Mouse (Mus musculus) liver, adult 2 months (tissue): ENCODE data around the gene Mapk8ip3. TPM values are rescaled to one million over a fixed set of nuclear protein-coding genes. Genes with fewer than 3 reads are reported as not detected.
A peak's percentile ranks its signal among the peaks of the same experiment; 100 is the strongest.

Experiments
- DNase-seq: peaks from one replicate; pipeline ENCODE4 v3.0.0-alpha.2; 2011; ENCODE audit warnings: low read depth, low spot score; ENCODE audit errors: extremely low read depth
- H3K27ac ChIP-seq: fragments of 200-500 bp; replicated peaks from 2 replicates; pipeline ENCODE4 v1.5.1; 2012; ENCODE audit warnings: low read depth, mild to moderate bottlenecking, control low read depth, inconsistent platforms, low read length; ENCODE audit not compliant: insufficient read depth
- H3K27me3 ChIP-seq: fragments of 200-500 bp; 2 replicates; pipeline ENCODE4 v1.6.1; 2012; ENCODE audit warnings: mild to moderate bottlenecking, moderate library complexity, low read length, inconsistent platforms; ENCODE audit not compliant: control insufficient read depth, insufficient read depth
- H3K36me3 ChIP-seq: fragments of 200-500 bp; 2 replicates; pipeline ENCODE4 v1.6.1; 2012; ENCODE audit warnings: low read length, inconsistent platforms; ENCODE audit not compliant: control insufficient read depth, insufficient read depth
- H3K4me1 ChIP-seq: fragments of 200-500 bp; 2 replicates; pipeline ENCODE4 v1.6.1; 2011; ENCODE audit warnings: low read length; ENCODE audit not compliant: control insufficient read depth, insufficient read depth
- H3K4me3 ChIP-seq: fragments of 200-500 bp; 2 replicates; pipeline ENCODE4 v1.5.1; 2011; ENCODE audit warnings: low read depth, mild to moderate bottlenecking, control low read depth, low read length, moderate library complexity; ENCODE audit not compliant: insufficient read depth
- H3K79me2 ChIP-seq: fragments of 200-500 bp; 2 replicates; pipeline ENCODE4 v1.6.1; 2012; ENCODE audit warnings: inconsistent platforms, mild to moderate bottlenecking, low read length, moderate library complexity; ENCODE audit not compliant: control insufficient read depth, insufficient read depth
- H3K9ac ChIP-seq: fragments of 200-500 bp; 2 replicates; pipeline ENCODE4 v1.6.1; 2012; ENCODE audit warnings: low read depth, mild to moderate bottlenecking, control low read depth, inconsistent platforms, low read length
- CTCF ChIP-seq: fragments of 200-500 bp; IDR thresholded peaks from 2 replicates; pipeline ENCODE4 v1.5.1; 2011; ENCODE audit warnings: low read depth, low read length, control low read depth
- POLR2A ChIP-seq: fragments of 200-500 bp; IDR thresholded peaks from 2 replicates; pipeline ENCODE4 v1.6.1; 2011; ENCODE audit warnings: low read length, control low read depth; ENCODE audit not compliant: insufficient read depth; ENCODE audit errors: extremely low read depth
- WGBS: fragments of 180-500 bp; shearing (Covaris S2); methylation state at CpG from one replicate; pipeline ENCODE4 v1.1.7; 2018; 5-methylcytosine and 5-hydroxymethylcytosine counted together
- polyA plus RNA-seq: library from polyadenylated mRNA; depleted of rRNA; stranded (reverse); fragments of >200 nt; gene quantifications from 2 replicates; pipeline ENCODE4 v1.2.3, GENCODE M21; 2012
- total RNA-seq: library from RNA; depleted of rRNA; stranded (reverse); fragments of >200 nt; gene quantifications from 2 replicates; pipeline ENCODE4 v1.2.3, GENCODE M21; 2014

Gene Mapk8ip3
- total and polyA plus RNA-seq, 2 experiments, result 11.7 to 51.4 TPM

GRCm38 (mm10) chr17:24891321-24891720, 45.5 kb downstream of the Mapk8ip3 start:
- WGBS, result 80% methylated on average over 13 of the region's 13 CpGs
- peaks cover 28% of the 10 kb centered on the region for H3K4me1 ChIP-seq
- no peak overlapping the region for H3K27ac ChIP-seq
- DNase-seq, result no peak
- H3K36me3 ChIP-seq, result peaks cover 3% of the 10 kb centered on the region; the same call in 1 of the 2 replicates
- no peak for TF ChIP-seq CTCF
- TF ChIP-seq POLR2A, result no peak
- no peaks in the 10 kb centered on the region for H3K27me3 ChIP-seq
- no peak overlapping the region for H3K4me3 ChIP-seq
- H3K9ac ChIP-seq, result no peak overlapping the region
- peaks cover 14% of the 10 kb centered on the region; the same call in 1 of the 2 replicates for H3K79me2 ChIP-seq

- Histone ChIP-seq H3K79me2 (peaks cover 18% of the 10 kb centered on the region; the same call in 1 of the 2 replicates), H3K36me3 (peaks cover 3% of the 10 kb centered on the region; the same call in 1 of the 2 replicates), H3K27ac (no peak overlapping the region), H3K4me1 (peaks cover 26% of the 10 kb centered on the region), H3K4me3 (no peak overlapping the region), H3K27me3 (no peaks in the 10 kb centered on the region), H3K9ac (no peak overlapping the region)
- WGBS, result 88% methylated on average over 19 of the region's 19 CpGs
- TF ChIP-seq POLR2A (no peak), CTCF (no peak)
- no peak for DNase-seq
Observed at GRCm38 (mm10) chr17:24890151-24891092, 46.4 kb downstream of the Mapk8ip3 start.

GRCm38 (mm10) chr17:24888862-24889261, 47.9 kb downstream of the Mapk8ip3 start:
- WGBS, result 77% methylated on average over 3 of the region's 3 CpGs
- no peak overlapping the region for H3K9ac ChIP-seq
- no peak overlapping the region for H3K27ac ChIP-seq
- H3K36me3 ChIP-seq, result peaks cover 3% of the 10 kb centered on the region; the same call in 1 of the 2 replicates
- no peak for TF ChIP-seq POLR2A
- no peak for TF ChIP-seq CTCF
- H3K27me3 ChIP-seq, result no peaks in the 10 kb centered on the region
- H3K4me3 ChIP-seq, result no peak overlapping the region
- DNase-seq, result no peak
- H3K79me2 ChIP-seq, result peaks cover 15% of the 10 kb centered on the region; the same call in 1 of the 2 replicates
- peaks cover 24% of the 10 kb centered on the region for H3K4me1 ChIP-seq

- Histone ChIP-seq H3K4me1 (peaks cover 22% of the 10 kb centered on the region), H3K79me2 (peaks cover 15% of the 10 kb centered on the region; the same call in 1 of the 2 replicates), H3K9ac (peak overlapping the region; percentile 63), H3K27ac (peak overlapping the region; percentile 36), H3K4me3 (peak overlapping the region; percentile 55), H3K36me3 (peaks cover 3% of the 10 kb centered on the region; the same call in 1 of the 2 replicates), H3K27me3 (no peaks in the 10 kb centered on the region)
- DNase-seq, result no peak
- TF ChIP-seq POLR2A, result 0 out of 2 replicates have a peak, but pooled peaks have one; percentile 3
- TF ChIP-seq CTCF, result no peak
- 45% methylated on average over 18 of the region's 18 CpGs for WGBS
Observed at GRCm38 (mm10) chr17:24887291-24888080, 49.3 kb downstream of the Mapk8ip3 start.

DNA sequence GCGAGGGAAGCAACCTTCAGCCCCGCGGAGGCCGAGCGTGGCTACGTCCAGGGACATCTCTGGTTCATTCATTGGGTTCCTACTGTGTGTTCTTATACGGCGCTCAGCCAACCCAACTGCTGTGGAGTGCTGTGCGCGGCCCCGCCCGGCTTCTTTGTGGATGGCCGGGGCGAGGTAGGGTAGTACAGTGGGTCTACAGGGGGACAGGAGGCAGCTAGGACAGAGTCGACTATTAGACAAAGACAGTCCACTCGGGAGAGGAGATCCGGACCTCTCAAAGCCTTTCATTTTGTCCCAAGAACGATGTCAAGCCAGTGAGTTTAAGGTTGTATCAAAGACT, 49.9 kb downstream of the Mapk8ip3 start:
- no peak for DNase-seq
- H3K4me3 ChIP-seq, result peak overlapping the region; percentile 55
- H3K9ac ChIP-seq, result peak overlapping the region; percentile 63
- no peaks in the 10 kb centered on the region; the same call in 1 of the 2 replicates for H3K36me3 ChIP-seq
- H3K79me2 ChIP-seq, result peaks cover 17% of the 10 kb centered on the region; the same call in 1 of the 2 replicates
- H3K27ac ChIP-seq, result peak overlapping the region; percentile 36
- H3K4me1 ChIP-seq, result peaks cover 27% of the 10 kb centered on the region
- H3K27me3 ChIP-seq, result no peaks in the 10 kb centered on the region
- TF ChIP-seq POLR2A, result no peak
- TF ChIP-seq CTCF, result no peak
- under 1% methylated on average over 18 of the region's 18 CpGs for WGBS
